Mouse (Mus musculus): Measurements from ENCODE around the gene Dennd4c. TPM values are rescaled to one million over a fixed set of nuclear protein-coding genes. Genes with fewer than 3 reads are reported as not detected.
"Not testable (repeated sequence)": the region's sequence is repeated elsewhere in the genome, so short reads cannot be mapped to it uniquely, and the experiment has no call there.

Gene Dennd4c
- total RNA-seq, 2 experiments from 2014 or later: 9.5 to 10.6 TPM

GRCm38 (mm10) chr4:86831896-86832295 is 83.5 kb downstream of the Dennd4c start:
- TF ChIP-seq CTCF (conservative IDR thresholded peaks at IDR 0.05): no peak
- Histone ChIP-seq H3K4me3 (no peak overlapping the region), H3K27ac (no peak overlapping the region)
- no peak for DNase-seq (ENCODE audit: low spot score in 2 of 2)

DNA sequence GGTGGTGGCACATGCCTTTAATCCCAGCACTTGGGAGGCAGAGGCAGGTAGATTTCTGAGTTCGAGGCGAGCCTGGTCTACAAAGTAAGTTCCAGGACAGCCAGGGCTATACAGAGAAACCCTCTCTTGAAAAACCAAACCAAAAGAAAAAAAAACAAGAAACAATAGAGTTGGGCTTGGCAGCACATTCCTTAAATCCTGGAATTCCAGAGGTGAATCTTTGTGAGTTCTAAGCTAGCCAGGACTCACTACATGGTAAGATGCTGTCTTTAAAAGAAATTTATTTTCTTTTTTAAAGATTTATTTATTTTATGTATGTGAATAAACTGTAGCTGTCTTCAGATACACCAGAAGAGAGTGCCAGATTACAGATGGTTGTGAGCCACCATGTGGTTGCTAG is 92.8 kb downstream of the Dennd4c start:
- not testable (repeated sequence) for DNase-seq (ENCODE audit: low spot score in 2 of 2); H3K27ac ChIP-seq; H3K4me3 ChIP-seq

DNA sequence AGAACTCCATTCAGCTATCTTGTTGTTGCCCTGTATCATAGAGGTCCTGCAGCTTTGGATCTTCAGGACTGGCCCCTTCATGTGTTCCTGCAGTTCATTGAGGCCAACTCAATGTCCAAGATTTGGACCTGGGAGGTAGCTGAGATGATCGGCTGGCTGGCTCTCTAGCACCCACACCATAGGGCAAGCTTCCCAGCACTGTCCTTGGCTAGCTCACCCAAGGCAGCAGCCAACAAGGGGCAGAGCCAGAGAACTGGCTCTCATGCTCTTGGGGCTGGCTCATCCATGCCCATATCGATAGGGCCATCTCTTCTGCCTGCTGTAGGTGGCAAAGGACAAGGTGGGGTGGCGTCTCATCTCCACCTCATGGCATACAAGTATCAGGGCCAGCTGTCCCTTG is 97.0 kb downstream of the Dennd4c start:
- DNase-seq (ENCODE audit: low spot score in 2 of 2): peak in 1 of 2 experiments; percentile 7
- no peak overlapping the region for H3K27ac ChIP-seq
- H3K4me3 ChIP-seq: no peak overlapping the region
- no peak for TF ChIP-seq CTCF (conservative IDR thresholded peaks at IDR 0.05)

- no peak for TF ChIP-seq CTCF (conservative IDR thresholded peaks at IDR 0.05)
- Histone ChIP-seq H3K27ac (no peak overlapping the region), H3K4me3 (no peak overlapping the region)
- no peak for DNase-seq (ENCODE audit: low spot score in 2 of 2)
These were observed 98.9 kb downstream of the Dennd4c start for GRCm38 (mm10) chr4:86847246-86847645.

- no peak for TF ChIP-seq CTCF (conservative IDR thresholded peaks at IDR 0.05)
- peak in 1 of 2 experiments; percentile 2 for DNase-seq (ENCODE audit: low spot score in 2 of 2)
- Histone ChIP-seq H3K4me3 (no peak overlapping the region), H3K27ac (no peak overlapping the region)
These were observed 103.0 kb downstream of the Dennd4c start for GRCm38 (mm10) chr4:86851331-86851730.

DNA sequence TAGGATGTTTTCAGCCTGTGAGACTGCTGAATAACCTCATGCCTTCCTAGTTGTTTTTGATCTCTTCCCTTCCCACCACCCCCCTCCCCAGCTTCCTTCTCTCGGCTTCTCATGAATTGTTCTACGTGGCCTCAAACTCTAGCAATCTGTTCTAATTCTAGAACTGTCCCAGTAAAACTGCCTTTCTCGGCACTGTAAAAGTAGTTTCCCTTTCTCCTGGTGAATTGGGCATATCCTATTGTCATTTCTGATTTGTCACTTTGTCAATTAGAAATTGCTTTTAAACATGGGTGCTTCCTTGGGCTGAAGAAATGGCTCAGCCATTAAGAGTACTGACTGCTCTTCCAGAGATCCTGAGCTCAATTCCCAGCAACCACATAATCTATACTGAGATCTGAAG is 103.7 kb downstream of the Dennd4c start:
- no peak for TF ChIP-seq CTCF (conservative IDR thresholded peaks at IDR 0.05)

DNA sequence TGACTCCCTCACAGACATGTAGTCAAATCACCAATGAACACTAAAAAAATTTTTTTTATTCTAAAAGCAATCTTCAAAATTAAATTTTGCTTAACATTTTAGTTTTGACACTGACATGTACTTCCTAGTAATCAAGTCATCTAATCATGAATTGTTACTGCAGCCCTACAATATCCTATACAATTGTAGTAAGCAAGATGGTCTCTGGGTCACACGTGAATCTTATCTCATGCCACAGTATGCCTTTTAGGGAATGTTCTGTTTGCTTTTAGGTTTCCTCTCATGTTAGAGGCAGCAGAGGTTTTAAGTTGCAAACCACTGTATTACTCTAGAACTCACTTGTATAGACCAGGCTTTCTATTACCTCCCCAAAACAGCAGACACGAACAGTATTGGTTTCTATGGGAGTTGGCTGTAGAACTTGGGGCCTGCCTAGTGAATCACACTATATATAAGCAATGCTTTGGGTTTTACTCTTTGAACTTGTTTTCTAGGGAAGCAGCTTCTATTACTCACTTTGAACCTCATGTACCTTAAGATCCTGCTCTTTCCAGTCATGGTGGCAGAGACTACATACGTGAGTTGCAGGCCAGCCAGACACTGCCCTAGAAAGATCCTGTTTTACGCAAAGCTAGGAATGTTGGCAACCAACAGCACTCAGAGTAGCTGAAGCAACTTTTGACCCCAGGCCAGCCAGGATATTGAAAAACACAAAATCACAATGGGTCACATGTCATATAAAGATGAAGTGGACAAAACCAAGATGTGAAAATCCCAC is 104.6 kb downstream of the Dennd4c start:
- no peak for DNase-seq (ENCODE audit: low spot score in 2 of 2)
- no peak for TF ChIP-seq CTCF (conservative IDR thresholded peaks at IDR 0.05)
- Histone ChIP-seq H3K4me3 (no peak overlapping the region), H3K27ac (no peak overlapping the region)

More for the DNA sequence above, 103.7 kb downstream of the Dennd4c start:
- Histone ChIP-seq H3K4me3 (no peak overlapping the region), H3K27ac (no peak overlapping the region)
- no peak for DNase-seq (ENCODE audit: low spot score in 2 of 2)

GRCm38 (mm10) chr4:86856304-86857112 is 108.2 kb downstream of the Dennd4c start:
- H3K27ac ChIP-seq: peak overlapping the region; percentile 98
- no peak for TF ChIP-seq CTCF (conservative IDR thresholded peaks at IDR 0.05)
- no peak for DNase-seq (ENCODE audit: low spot score in 2 of 2)
- H3K4me3 ChIP-seq: peak overlapping the region; percentile 74

DNA sequence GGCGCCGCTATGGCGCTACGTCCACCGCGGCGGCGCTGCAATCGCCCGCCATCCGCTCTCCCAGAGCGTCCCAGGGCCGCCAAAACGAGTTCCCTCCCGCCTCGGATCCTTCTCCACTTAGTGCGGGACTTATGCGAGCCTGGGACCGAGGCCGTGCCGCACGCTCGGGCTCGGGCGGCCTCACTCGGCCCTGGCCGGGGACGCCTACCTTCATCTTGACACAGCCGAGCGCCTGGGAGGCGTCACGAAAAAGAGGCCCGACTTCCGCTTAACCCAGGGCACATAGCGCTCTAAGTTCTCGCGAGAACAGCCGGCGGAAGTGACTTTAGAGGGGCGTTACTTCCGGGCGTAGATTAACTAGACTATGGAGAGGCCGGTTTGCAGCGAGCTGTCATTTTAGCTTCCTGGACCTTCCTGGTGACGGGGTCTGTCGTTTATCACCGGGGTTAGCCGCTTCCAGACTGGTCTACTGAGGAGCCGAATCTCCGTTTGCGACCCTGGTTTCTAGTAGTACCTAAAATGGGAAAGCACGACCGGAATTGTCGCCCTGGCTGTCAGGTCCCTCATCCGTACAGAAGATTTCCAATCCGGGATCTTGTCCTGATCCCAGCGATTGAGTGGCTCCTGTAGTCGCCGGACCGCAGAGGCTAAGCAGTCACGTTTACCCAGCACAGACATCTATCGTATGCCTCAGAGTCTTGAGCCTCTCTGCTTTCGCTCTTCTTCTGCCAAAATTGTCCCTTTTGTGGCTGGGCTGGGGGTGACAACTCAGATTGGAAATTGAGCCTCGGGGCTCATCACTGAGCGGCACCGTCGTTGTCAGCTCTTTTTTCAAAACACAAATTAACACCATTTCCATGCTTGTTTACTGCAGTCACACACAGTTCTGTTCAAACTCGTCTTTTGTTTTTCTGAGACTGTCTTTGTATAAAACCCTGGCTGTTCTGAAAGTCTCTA is 109.0 kb downstream of the Dennd4c start, which contains the start of gene Rps6:
TSS of gene Rps6 (minus strand) at position 300 of the 957 bp plus-strand sequence.
- H3K4me3 ChIP-seq: peak within 1 kb of the TSS; percentile 74
- peak within 1 kb of the TSS; percentile 98 for H3K27ac ChIP-seq
- DNase-seq (ENCODE audit: low spot score in 2 of 2): peak; percentile 95 to 97
- 0 out of 2 replicates have a peak, but pooled peaks have one; percentile 4 for TF ChIP-seq CTCF (conservative IDR thresholded peaks at IDR 0.05)

DNA sequence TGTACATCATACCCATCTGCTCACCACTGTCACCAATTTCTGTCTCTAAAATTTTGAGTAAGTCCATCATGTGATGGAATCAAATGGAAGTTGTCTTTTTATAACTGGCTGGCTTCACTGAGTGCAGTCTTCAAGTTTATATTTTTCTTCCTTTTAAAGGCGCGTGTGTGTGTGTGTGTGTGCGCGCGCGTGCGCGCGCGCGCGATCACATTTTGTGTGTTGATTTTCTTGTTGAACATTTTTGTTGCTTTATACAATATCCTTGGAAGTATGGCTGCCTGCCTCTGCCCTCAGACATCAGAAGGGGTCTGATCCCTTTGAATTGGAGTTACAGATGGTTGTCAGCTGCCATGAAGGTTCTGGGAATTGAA is 109.7 kb downstream of the Dennd4c start:
- no peak for DNase-seq (ENCODE audit: low spot score in 2 of 2)
- Histone ChIP-seq H3K27ac (peak overlapping the region; percentile 98), H3K4me3 (peak overlapping the region; percentile 74)
- no peak for TF ChIP-seq CTCF (conservative IDR thresholded peaks at IDR 0.05)

DNA sequence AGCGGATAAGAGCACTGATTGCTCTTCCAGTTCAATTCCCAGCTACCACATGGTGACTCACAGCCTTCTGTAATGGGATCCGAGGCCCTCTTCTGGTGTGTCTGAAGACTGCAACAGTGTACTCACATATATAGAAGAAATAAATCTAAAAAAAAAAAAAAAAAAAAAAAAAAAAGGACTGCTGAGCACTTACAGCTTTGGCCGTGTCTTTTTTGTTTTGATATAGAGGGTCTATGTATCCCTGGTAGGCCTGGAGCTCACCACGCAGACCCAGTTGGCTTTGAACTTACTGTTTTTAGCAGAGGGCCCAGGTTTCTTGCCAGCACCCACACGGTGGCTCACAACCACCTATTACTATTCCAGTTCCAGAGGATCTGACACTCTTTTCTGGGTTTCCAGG is 115.7 kb downstream of the Dennd4c start:
- Histone ChIP-seq H3K27ac (no peak overlapping the region), H3K4me3 (no peak overlapping the region)
- DNase-seq (ENCODE audit: low spot score in 2 of 2): no peak
- TF ChIP-seq CTCF (conservative IDR thresholded peaks at IDR 0.05): no peak

DNA sequence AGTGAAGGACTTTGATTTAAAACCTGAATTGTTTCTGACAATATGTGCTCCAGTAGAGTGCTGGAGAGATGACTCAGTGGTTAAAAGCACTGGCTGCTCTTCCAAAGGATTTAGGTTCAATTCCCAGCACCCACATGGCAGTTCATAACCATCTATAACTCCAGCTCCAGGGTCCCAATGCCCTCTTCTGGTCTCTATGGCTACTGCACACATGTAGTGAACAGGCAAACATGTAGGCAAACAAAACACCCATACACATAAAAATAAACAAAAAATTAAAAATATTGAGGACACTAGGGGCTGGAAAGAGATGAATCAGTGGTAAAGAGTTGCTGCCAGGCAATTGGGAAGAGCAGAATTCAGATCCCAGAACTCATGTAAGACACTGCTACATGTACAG is 123.6 kb downstream of the Dennd4c start:
- TF ChIP-seq CTCF (conservative IDR thresholded peaks at IDR 0.05): peak; percentile 45
- no peak overlapping the region for H3K27ac ChIP-seq
- DNase-seq (ENCODE audit: low spot score in 2 of 2): no peak
- H3K4me3 ChIP-seq: no peak overlapping the region
